Comparison of ENCODE assay signal across 8 mouse cellular contexts in the genomic region with DNA sequence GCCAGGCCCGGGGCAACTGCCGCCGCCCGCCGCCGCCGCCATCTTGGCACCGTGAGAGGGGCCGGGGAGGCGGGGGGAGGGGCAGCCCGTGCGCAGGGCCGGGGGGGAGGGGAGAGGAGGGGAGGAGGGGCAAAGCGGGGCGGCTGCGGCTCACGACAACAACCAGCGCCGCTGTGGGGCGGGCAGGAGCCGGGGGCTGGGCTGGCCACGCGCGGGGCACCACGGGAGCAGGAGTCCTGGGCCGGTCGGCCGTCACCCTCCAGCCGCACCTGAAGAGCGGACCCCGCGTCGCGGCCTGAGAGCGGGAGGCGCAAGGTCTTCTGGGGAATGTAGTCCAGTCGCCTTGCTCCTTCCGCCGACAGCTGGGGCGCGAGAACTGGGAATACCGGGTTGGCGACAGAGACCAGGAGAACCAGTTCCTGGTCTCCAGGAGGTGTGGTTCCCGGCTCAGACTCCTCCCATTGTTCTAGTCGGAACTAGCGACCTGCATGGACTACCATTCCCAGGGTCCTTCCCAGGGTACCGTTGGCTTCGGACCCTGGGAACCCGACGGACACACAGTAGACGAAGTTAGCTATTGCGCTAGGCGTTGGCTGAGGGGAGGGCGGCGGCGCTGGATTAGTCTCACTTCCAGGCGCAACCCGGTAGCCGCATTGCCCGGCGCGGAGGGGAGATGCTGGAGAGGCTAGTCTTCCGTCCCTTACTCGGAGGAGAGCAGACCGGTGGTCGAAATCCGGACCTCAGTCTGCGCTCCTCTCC. TPM values are rescaled to one million over a fixed set of nuclear protein-coding genes. Genes with fewer than 3 reads are reported as not detected.
A peak's percentile ranks its signal among the peaks of the same experiment; 100 is the strongest.
DNase-seq lines count a peak whose midpoint lies in the region; ATAC-seq and TF ChIP-seq lines count a peak whose summit lies in the region.

Kmt2b (minus strand) TSS at position 51 of the 759 bp plus-strand sequence.

- WGBS in forebrain, embryonic 15.5 days: under 1% methylated on average over 59 of the region's 68 CpGs
- WGBS in lung, adult 2 months: under 1% methylated on average over 52 of the region's 68 CpGs

- no peaks in the 10 kb centered on the region for H3K9me3 ChIP-seq in ES-E14 (ENCODE audit: control insufficient read depth, insufficient read depth, low read depth, low read length)
- no peaks in the 10 kb centered on the region for H3K9me3 ChIP-seq in forebrain, embryonic 15.5 days

- TF ChIP-seq POLR2A in lung, adult 2 months (IDR thresholded peaks at IDR 0.05; ENCODE audit: borderline replicate concordance, extremely low read depth, low read depth, low read length): peak; percentile 87; the same call in 1 of the 2 replicates

- H3K4me3 ChIP-seq in ES-E14 (ENCODE audit: insufficient read depth in 1 of 2, low read depth in 1 of 2, low read length in 2 of 2, poor library complexity in 1 of 2, severe bottlenecking in 1 of 2): peak within 1 kb of the TSS; percentile 82 to 98
- peak within 1 kb of the TSS; percentile 95 for H3K4me3 ChIP-seq in forebrain, embryonic 15.5 days
- H3K4me3 ChIP-seq in lung, adult 2 months (replicated peaks; ENCODE audit: extremely low read depth, low read depth, low read length): peak within 1 kb of the TSS; percentile 88

- no peak for TF ChIP-seq CTCF in lung, adult 2 months (IDR thresholded peaks at IDR 0.05; ENCODE audit: insufficient read depth, low read length)

- peak within 1 kb of the TSS; percentile 82 for H3K4me2 ChIP-seq in forebrain, embryonic 15.5 days (replicated peaks)

- H3K9ac ChIP-seq in ES-E14 (ENCODE audit: insufficient read depth, low read depth, low read length, poor library complexity, severe bottlenecking): peak within 1 kb of the TSS; percentile 99
- H3K9ac ChIP-seq in forebrain, embryonic 15.5 days (replicated peaks): peak within 1 kb of the TSS; percentile 95

- no peaks in the 10 kb centered on the region for H3K27me3 ChIP-seq in forebrain, embryonic 15.5 days

- in situ Hi-C loops in ES-E14 (cut with MboI; ENCODE audit: low sequenced_read_pairs in 2 of 2, unreplicated experiment in 2 of 2): no loop called here

- ATAC-seq in forebrain, embryonic 15.5 days (replicated peaks): peak; percentile 95
- peak; percentile 85 for ATAC-seq in neutrophil, adult 5-6 weeks (ENCODE audit: extremely low read depth, insufficient number of reproducible peaks, low FRiP score, poor library complexity, severe bottlenecking)

- peaks cover 4 to 29% of the 10 kb centered on the region in 2 experiments for H3K4me1 ChIP-seq in ES-E14 (ENCODE audit: control insufficient read depth in 2 of 2, insufficient read depth in 2 of 2, low read length in 2 of 2, poor library complexity in 1 of 2)
- H3K4me1 ChIP-seq in forebrain, embryonic 15.5 days: peaks cover 24% of the 10 kb centered on the region
- peaks cover 15% of the 10 kb centered on the region for H3K4me1 ChIP-seq in lung, adult 2 months (ENCODE audit: control insufficient read depth, insufficient read depth, low read length)

- intact Hi-C loops in heart, postnatal 25 days (cut with DNase I): loop anchor here (1.0 to 10.0 kb wide), 3 partner anchors 24 to 366 kb away; partner anchors contain the start of gene Usf2

- DNase-seq in ES-E14 (ENCODE audit: low read depth, low spot score): peak; percentile 96
- peak; percentile 99 for DNase-seq in cerebellum, adult 11-12 months
- DNase-seq in heart, postnatal 25 days (ENCODE audit: low spot score): peak; percentile 97
- peak; percentile 96 to 97 for DNase-seq in layer of hippocampus, adult 18-20 months (ENCODE audit: low spot score in 2 of 2)
- peak; percentile 95 for DNase-seq in lung, adult 2 months
- DNase-seq in thymus, adult 18-20 months: peak; percentile 94 to 95

- peaks cover 30% of the 10 kb centered on the region for H3K36me3 ChIP-seq in ES-E14 (ENCODE audit: control insufficient read depth, insufficient read depth, low read length, poor library complexity, severe bottlenecking)
- H3K36me3 ChIP-seq in forebrain, embryonic 15.5 days: peaks cover 23% of the 10 kb centered on the region

- H3K27ac ChIP-seq in ES-E14 (ENCODE audit: insufficient read depth, low read depth, low read length, poor library complexity, severe bottlenecking): peak within 1 kb of the TSS; percentile 91
- H3K27ac ChIP-seq in forebrain, embryonic 15.5 days (replicated peaks): peak within 1 kb of the TSS; percentile 93

TF ChIP-seq in ES-E14, 5 proteins besides CTCF, POLR2A, EP300 and RAD21:
- TF ChIP-seq ZNF384 (IDR thresholded peaks at IDR 0.05; ENCODE audit: low read depth, low read length): no peak
- TF ChIP-seq MAFK (IDR thresholded peaks at IDR 0.05; ENCODE audit: insufficient read depth, low read depth, low read length): no peak
- peak; percentile 95 for TF ChIP-seq HCFC1 (IDR thresholded peaks at IDR 0.05; ENCODE audit: borderline replicate concordance, insufficient read depth, low read length)
- TF ChIP-seq ZC3H11A (IDR thresholded peaks at IDR 0.05; ENCODE audit: borderline replicate concordance, low read depth, low read length): no peak
- peak; percentile 77 for TF ChIP-seq CHD2 (IDR thresholded peaks at IDR 0.05; ENCODE audit: low read depth, low read length)

RNA-seq across cellular contexts. Expression of gene Kmt2b, which starts in this region (rescaled TPM):
- 73.7 and 98.6 TPM in 2 replicates for total RNA-seq in ES-E14 (2012; rRNA removed)
- polyA plus RNA-seq in forebrain, embryonic 15.5 days (2015; fragmentation: Nextera tagmentation; extraction: Ambion mirVana): 10.4 and 12.0 TPM in 2 replicates
- 10 to 100 TPM; 17.5 to 22.7 TPM for total RNA-seq in heart, postnatal 25 days (2021)
- total RNA-seq in layer of hippocampus, adult 18-20 months (2021): 10 to 100 TPM; 45.3 to 47.8 TPM
- 49.9 and 58.6 TPM in 2 replicates for polyA plus RNA-seq in lung, adult 2 months (2012; rRNA removed)
- total RNA-seq in neutrophil, adult 5-6 weeks (2017): 36.5 and 64.7 TPM in 2 replicates

Comparison
In these comparisons a context has a peak if more than half of its experiments do, and no peak if none do; other contexts are left out.
1. Peak in every context shown above with its lines: DNase-seq, ATAC-seq, H3K4me3 ChIP-seq and H3K27ac ChIP-seq.